Mouse (Mus musculus): ENCODE data around the gene Tob1. TPM values are rescaled to one million over a fixed set of nuclear protein-coding genes. Genes with fewer than 3 reads are reported as not detected.

Tob1 gene
- polyA plus RNA-seq, 1 experiment from 2014 or later, result 45.8 TPM

DNA sequence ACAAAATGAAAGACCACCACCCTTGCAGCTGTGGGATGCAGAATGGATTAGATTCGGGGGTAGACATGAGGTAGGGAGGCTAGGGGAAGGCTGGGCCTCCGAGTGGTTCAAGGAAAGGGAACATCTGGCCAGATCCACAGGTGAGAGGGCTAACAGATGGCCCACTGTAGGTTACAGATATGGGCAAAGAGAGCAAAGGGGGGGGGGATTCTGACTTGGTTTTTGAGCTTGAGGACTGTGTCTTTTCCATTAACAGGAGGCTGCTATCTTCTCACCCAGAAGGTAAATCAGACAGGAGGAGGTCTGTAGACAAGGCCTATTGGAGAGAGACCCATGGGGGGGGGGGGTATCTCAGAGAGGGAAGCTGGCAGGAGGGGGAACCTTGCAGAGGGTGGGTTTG is 11.5 kb upstream of the Tob1 start:
- H3K9ac ChIP-seq (replicated peaks), result no peak overlapping the region
- H3K4me1 ChIP-seq, result 0 out of 2 replicates have a peak, but pooled peaks cover 1% of the 10 kb centered on the region
- H3K36me3 ChIP-seq, result no peaks in the 10 kb centered on the region
- H3K4me2 ChIP-seq (replicated peaks), result no peak overlapping the region
- 73% methylated on average over 2 of the region's 2 CpGs for WGBS
- ATAC-seq (replicated peaks), result no peak
- no peak overlapping the region for H3K27ac ChIP-seq (replicated peaks)
- H3K27me3 ChIP-seq, result no peaks in the 10 kb centered on the region
- no peaks in the 10 kb centered on the region for H3K9me3 ChIP-seq
- no peak overlapping the region for H3K4me3 ChIP-seq

DNA sequence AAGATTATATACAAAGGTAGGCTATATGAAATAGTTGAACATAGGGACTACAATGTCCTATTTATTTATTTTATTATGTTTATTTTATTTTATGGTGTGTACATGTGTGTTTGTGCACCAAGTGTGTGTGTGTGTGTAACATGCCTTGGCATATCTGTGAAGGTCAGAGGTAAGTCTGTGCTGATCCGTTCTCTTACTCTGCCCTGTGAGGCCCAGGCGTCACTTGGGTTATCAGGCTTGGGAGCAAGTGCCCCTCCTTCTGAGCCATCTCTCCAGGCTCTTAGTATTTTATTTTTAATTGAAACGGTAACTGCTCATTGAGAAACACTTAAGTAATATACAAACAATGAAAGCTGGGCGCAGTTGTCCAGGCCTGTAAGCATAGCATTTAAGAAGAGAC is 10.8 kb upstream of the Tob1 start:
- WGBS, result 85% methylated on average over 4 of the region's 4 CpGs

DNA sequence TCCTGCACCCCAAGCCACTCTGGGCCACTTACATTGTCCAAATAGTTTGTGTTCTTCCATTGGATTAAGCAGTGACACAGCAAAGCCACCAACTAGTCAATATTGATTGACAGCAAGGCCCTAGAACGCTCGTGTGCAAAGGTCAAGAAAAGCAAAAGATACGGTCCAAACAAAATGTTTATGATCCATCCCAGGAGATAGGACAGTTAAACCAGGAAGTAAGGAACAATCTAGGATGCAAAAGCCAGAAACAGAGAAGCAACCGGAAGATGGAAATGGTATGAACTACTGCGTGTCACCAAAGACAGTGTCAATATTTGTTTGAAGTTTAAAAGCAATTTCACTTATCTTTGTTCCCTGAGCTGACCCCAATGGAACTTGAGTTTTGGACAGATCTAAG is 9.1 kb upstream of the Tob1 start:
- H3K4me3 ChIP-seq, result no peak overlapping the region
- WGBS, result 88% methylated on average over 5 of the region's 5 CpGs
- H3K36me3 ChIP-seq, result no peaks in the 10 kb centered on the region
- H3K4me1 ChIP-seq, result no peaks in the 10 kb centered on the region
- H3K9ac ChIP-seq (replicated peaks), result no peak overlapping the region
- no peak overlapping the region for H3K27ac ChIP-seq (replicated peaks)
- H3K9me3 ChIP-seq, result no peaks in the 10 kb centered on the region
- no peaks in the 10 kb centered on the region for H3K27me3 ChIP-seq
- ATAC-seq (replicated peaks), result no peak
- no peak overlapping the region for H3K4me2 ChIP-seq (replicated peaks)

More for the DNA sequence above, 10.8 kb upstream of the Tob1 start:
- Histone ChIP-seq H3K9me3 (no peaks in the 10 kb centered on the region), H3K27ac (replicated peaks) (no peak overlapping the region), H3K4me3 (no peak overlapping the region), H3K36me3 (no peaks in the 10 kb centered on the region), H3K27me3 (no peaks in the 10 kb centered on the region), H3K4me1 (no peaks in the 10 kb centered on the region), H3K4me2 (replicated peaks) (no peak overlapping the region), H3K9ac (replicated peaks) (no peak overlapping the region)
- ATAC-seq (replicated peaks), result no peak

DNA sequence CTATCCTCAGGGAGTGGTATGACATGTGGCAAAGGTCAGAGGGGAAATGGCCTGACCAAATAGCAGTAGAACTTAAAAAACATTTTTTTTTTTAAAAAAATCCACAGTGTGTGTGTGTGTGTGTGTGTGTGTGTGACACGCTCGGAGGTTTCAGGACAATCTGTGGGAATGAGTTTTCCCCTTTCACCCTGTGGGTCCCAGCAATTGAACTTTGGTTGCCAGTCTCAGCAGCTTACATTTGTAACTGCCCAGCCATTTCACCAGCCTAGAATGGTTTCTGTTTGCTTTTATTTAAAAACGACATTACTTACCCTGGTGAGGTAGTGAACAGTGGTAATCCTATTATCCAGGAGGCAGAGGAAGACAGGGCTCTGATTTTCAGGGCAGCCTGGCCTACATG is 8.2 kb upstream of the Tob1 start:
- Histone ChIP-seq H3K27me3 (no peaks in the 10 kb centered on the region), H3K9me3 (no peaks in the 10 kb centered on the region), H3K4me2 (replicated peaks) (no peak overlapping the region), H3K9ac (replicated peaks) (no peak overlapping the region), H3K4me3 (no peak overlapping the region), H3K27ac (replicated peaks) (no peak overlapping the region), H3K4me1 (no peaks in the 10 kb centered on the region), H3K36me3 (no peaks in the 10 kb centered on the region)
- ATAC-seq (replicated peaks), result no peak
- WGBS, result 61% methylated on average over 3 of the region's 3 CpGs

DNA sequence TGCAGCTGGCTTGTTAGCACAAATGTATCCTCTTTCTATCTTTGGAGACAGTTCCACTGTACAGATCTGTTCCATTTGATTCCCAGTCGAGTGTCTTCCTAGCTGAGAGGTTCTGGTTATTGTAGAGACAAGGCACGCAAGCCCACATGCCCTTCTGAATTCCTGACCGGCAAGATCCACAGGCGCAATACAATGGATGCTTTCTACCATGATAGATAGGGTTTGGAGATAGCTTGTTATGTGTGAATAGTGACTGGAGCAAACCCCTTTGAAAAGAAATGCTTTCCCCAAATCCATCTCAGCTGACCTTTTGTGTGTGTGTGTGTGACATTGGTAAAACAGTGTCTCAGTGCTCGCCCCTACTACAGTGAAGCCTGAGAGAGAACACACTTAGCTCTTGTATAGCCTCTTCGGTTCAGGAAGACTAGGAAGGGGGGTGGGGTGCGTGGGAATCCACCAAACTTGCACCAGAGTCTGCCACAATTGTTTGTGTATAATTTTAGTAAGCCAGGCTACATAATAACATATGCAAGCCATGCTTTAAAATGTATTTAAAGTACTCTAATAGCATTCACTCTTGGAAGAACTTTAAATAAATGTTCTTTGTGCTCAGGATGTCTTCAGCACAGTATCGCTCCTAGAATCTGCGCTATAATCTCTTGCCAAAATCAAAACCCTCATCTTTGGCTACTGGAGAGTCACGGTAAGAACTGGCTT is 4.7 kb upstream of the Tob1 start:
- no peaks in the 10 kb centered on the region for H3K9me3 ChIP-seq
- H3K4me3 ChIP-seq, result no peak overlapping the region
- ATAC-seq (replicated peaks), result no peak
- no peaks in the 10 kb centered on the region for H3K36me3 ChIP-seq
- H3K27ac ChIP-seq (replicated peaks), result no peak overlapping the region
- H3K4me1 ChIP-seq, result peaks cover 8% of the 10 kb centered on the region; the same call in 1 of the 2 replicates
- 47% methylated on average over 10 of the region's 10 CpGs for WGBS
- no peak overlapping the region for H3K4me2 ChIP-seq (replicated peaks)
- H3K9ac ChIP-seq (replicated peaks), result no peak overlapping the region
- H3K27me3 ChIP-seq, result no peaks in the 10 kb centered on the region

DNA sequence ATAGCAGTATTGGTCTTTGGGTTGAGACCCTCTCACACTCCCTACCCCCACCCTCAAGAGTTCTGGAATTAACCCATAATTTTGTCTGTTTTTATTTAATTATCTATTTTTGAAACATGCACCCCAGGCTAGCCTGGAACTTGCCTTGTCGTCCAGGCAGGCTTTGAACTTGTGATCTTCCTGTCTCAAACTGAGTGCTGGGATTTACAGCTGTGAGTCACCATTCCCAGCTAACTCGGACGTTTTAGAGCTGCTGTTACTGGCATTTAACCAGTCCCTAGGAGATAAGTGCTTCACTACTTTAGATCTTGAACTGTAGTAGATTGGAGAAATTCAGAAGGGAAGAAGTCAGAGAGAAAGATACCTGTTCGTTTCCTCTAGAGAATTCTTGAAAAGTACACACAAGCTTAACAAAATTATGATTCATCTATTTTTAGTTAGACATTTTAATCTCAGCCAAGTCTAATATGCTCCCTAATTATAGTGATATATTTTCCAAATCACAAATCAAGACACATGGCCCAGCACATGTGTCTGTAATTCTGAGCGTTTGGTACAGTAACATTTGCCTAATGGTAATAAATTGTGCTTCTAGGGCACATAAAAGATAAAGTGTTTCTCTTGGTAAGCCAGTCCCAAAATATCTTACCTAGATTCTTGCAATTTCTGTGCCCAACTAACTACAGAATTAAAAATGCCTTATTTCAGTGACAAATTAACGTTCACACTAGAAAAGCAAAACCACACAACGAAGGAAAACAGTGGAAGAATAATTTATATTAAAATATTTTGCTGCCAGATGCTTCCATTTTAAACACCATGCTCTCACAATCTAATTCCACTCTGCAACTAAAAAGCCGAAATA is 2.2 kb upstream of the Tob1 start:
- Histone ChIP-seq H3K9ac (replicated peaks) (no peak overlapping the region), H3K4me1 (peaks cover 23% of the 10 kb centered on the region), H3K36me3 (peaks cover 4% of the 10 kb centered on the region), H3K9me3 (no peaks in the 10 kb centered on the region), H3K27me3 (no peaks in the 10 kb centered on the region), H3K4me3 (peak overlapping the region; percentile 93; the same call in 1 of the 2 replicates), H3K4me2 (replicated peaks) (no peak overlapping the region; the same call in 1 of the 2 replicates), H3K27ac (replicated peaks) (peak overlapping the region; percentile 99)
- 47% methylated on average over 8 of the region's 8 CpGs for WGBS
- no peak for ATAC-seq (replicated peaks)

DNA sequence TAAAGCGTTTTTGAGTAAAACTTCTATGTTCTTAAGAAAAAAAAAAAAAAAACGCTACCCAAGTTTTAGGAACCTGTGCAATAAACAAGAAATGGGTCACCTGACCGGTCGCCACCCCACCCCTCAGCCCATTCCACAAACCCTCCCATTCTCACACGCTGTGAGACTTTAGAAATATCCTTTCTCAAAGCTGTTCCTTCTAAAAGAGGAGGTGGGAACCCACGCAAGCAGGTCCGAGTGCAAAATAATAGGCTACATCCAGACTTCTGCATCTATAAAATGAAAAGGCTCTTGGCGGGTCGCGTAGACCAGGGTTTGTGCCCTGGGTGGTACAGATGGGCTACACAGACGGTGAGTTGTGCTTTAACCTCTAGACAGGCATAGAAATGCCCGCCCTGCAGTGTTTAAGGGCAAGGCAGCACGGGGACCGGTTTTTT is 1.5 kb upstream of the Tob1 start:
- H3K4me2 ChIP-seq (replicated peaks), result peak overlapping the region; percentile 97
- 1% methylated on average over 14 of the region's 14 CpGs for WGBS

DNA sequence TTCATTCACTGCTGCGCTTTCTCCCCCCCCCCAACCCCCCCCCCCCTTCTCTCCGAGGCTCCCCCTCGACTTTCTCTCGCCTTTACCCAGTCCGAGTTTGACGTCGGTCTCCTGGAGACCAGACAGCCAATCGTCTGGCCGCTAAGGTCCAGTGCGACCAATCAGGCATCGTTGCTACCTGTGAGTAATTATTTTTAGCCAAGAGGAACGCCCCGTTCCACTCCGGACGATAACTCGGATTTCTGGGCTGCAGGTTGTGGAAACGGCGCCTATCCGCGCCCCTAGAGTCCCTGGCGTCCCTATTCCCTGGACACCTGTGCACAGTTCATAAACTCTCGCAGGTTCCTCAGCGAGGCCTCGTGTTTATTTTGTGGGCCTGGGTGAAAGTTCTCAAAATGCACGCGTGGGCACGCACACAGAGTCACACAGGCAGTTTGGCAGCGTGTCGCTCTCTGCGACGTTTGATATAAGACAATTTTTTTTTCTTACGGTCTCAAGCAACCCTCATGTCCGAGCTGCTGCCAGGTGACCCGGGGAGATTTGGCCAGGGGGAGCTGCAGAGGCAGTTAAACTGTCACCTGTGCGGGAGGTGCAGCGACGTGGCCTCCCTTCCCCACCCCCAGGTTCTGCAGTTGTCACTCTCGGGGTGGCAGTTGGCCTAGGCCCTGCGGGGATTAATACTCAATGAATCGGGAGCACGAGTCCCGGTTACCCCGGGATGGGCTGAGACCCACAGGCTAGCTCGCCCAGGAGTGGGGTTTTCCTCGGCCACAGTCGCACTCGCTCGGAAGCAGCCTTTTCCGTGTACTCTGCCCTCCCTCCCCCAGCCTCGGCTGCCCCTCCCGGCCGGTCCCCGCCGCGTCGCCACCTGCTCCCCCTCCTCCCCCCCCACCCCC is 815 bp upstream of the Tob1 start:
- WGBS, result under 1% methylated on average over 43 of the region's 56 CpGs
- Histone ChIP-seq H3K4me3 (peak overlapping the region; percentile 93), H3K4me2 (replicated peaks) (peak overlapping the region; percentile 97), H3K27ac (replicated peaks) (peak overlapping the region; percentile 99), H3K36me3 (peaks cover 9% of the 10 kb centered on the region), H3K9me3 (no peaks in the 10 kb centered on the region), H3K9ac (replicated peaks) (peak overlapping the region; percentile 69), H3K27me3 (no peaks in the 10 kb centered on the region), H3K4me1 (peaks cover 30% of the 10 kb centered on the region)
- peak; percentile 78 for ATAC-seq (replicated peaks)

More for the DNA sequence above, 1.5 kb upstream of the Tob1 start:
- Histone ChIP-seq H3K27ac (replicated peaks) (peak overlapping the region; percentile 99), H3K36me3 (peaks cover 9% of the 10 kb centered on the region), H3K4me1 (peaks cover 29% of the 10 kb centered on the region), H3K9ac (replicated peaks) (peak overlapping the region; percentile 69), H3K4me3 (peak overlapping the region; percentile 93), H3K27me3 (no peaks in the 10 kb centered on the region), H3K9me3 (no peaks in the 10 kb centered on the region)
- ATAC-seq (replicated peaks), result no peak

DNA sequence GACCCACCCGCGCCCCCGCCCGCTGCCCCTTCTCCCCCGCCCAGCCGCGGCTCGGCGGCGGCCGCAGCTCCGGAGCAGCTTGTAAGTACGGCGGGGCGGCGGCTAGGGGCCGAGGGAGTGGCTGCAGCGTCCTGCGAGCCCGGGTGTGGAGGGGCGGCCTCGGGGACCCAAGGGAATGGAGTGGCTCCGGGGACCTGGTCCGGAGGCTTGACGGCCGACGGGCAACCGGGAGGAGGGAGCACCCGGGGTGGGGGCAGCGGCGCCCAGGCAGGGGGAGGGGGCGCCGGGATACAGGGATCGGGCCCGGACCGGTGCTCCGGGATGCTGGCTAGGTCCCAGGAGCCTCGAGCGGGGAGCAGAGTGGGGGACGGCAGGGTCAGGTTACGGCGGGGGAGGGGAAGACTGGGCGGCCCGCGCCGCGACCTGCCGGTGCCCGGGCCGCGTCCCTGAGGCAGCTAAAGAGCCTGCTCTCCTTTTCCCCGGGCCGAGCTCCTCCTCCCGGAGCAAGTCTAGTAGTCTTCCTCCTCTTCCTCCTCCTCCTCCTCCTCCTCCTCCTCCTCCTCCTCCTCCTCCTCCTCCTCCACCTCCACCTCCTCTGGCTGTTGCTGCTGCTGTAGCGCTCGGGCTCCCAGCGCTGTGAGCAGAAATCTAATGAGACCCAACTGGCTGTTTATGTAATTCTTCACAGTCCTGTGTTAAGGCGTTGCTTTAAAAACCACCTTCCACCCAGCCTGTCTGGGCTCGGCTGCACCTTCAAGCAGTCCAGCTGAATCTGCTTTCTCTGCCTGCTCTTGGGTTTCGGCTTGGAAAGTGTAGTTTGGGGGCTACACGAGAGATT is 616 bp downstream of the Tob1 start:
- H3K9me3 ChIP-seq, result no peaks in the 10 kb centered on the region
- H3K27ac ChIP-seq (replicated peaks), result peak overlapping the region; percentile 99
- WGBS, result 0% methylated on average over 48 of the region's 61 CpGs
- no peaks in the 10 kb centered on the region for H3K27me3 ChIP-seq
- ATAC-seq (replicated peaks), result peak; percentile 34
- H3K4me2 ChIP-seq (replicated peaks), result peak overlapping the region; percentile 54
- H3K9ac ChIP-seq (replicated peaks), result peak overlapping the region; percentile 92
- H3K36me3 ChIP-seq, result peaks cover 9% of the 10 kb centered on the region
- peak overlapping the region; percentile 93 for H3K4me3 ChIP-seq
- H3K4me1 ChIP-seq, result peaks cover 44% of the 10 kb centered on the region

DNA sequence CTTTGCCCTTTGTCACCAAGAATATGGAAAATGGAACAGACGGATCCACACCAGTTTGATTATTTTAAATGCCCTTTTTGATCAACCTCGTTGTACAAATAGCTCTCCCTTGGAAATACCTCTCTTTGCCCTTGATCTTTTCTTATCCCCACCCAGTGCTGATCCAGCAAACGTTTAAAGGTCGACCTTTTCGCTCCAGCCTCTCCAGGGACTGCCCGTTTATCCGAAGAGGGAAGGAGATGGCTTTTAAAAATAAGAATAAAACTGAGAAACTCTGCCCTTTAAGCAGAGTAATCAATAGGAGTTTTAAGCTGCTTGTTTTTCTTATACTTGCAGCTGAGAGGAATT is 1.2 kb downstream of the Tob1 start:
- Histone ChIP-seq H3K4me3 (peak overlapping the region; percentile 93), H3K4me1 (peaks cover 45% of the 10 kb centered on the region), H3K4me2 (replicated peaks) (peak overlapping the region; percentile 54), H3K9ac (replicated peaks) (peak overlapping the region; percentile 92), H3K9me3 (no peaks in the 10 kb centered on the region), H3K27ac (replicated peaks) (peak overlapping the region; percentile 99), H3K27me3 (no peaks in the 10 kb centered on the region), H3K36me3 (peaks cover 9% of the 10 kb centered on the region)
- ATAC-seq (replicated peaks), result no peak
- 2% methylated on average over 7 of the region's 7 CpGs for WGBS

DNA sequence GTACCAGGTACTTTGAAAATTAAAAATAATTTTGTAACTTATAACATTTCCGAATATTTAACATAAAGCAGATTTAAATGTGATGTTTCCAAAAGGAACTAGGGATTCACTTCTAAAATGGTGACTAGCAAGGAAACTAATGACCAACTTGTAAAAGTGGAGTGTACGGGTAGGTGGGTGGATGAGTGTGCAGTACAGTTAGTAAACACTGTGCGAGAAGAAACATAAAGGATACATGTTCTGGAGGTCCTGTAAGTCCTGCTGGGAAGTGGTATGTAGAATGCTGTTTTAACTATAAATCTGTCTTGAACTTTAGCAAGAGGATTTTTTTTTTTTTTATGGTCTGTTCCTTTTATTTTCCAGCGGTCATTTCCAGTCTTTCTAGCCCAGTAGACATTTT is 1.7 kb downstream of the Tob1 start:
- Histone ChIP-seq H3K4me2 (replicated peaks) (peak overlapping the region; percentile 54), H3K36me3 (peaks cover 9% of the 10 kb centered on the region), H3K4me3 (peak overlapping the region; percentile 93), H3K27me3 (no peaks in the 10 kb centered on the region), H3K27ac (replicated peaks) (no peak overlapping the region), H3K4me1 (peaks cover 45% of the 10 kb centered on the region), H3K9ac (replicated peaks) (peak overlapping the region; percentile 92), H3K9me3 (no peaks in the 10 kb centered on the region)
- 48% methylated on average over 4 of the region's 4 CpGs for WGBS
- ATAC-seq (replicated peaks), result no peak
